Mouse (Mus musculus) forebrain, embryonic 16.5 days (tissue): Measurements from ENCODE around the gene Agtr1a. TPM values are rescaled to one million over a fixed set of nuclear protein-coding genes. Genes with fewer than 3 reads are reported as not detected.

ENCODE experiments used
- ATAC-seq: fragments of 200-750 bp; cut with Nextera tagmentation; 2 replicates; pipeline ENCODE4 v1.8.0; 2017; ENCODE audit warnings: mild to moderate bottlenecking, moderate library complexity
- H3K27ac ChIP-seq: fragments of 300-500 bp; sonication (generic); 2 replicates; pipeline ENCODE4 v1.5.1; 2014; ENCODE audit warnings: low read length, control low read depth
- H3K27me3 ChIP-seq: fragments of 300-500 bp; sonication (generic); replicated peaks from 2 replicates; pipeline ENCODE4 v1.6.1; 2014; ENCODE audit warnings: low read length; ENCODE audit not compliant: control insufficient read depth, insufficient read depth
- H3K36me3 ChIP-seq: fragments of 300-500 bp; sonication (generic); 2 replicates; pipeline ENCODE4 v1.6.1; 2014; ENCODE audit not compliant: control insufficient read depth, insufficient read depth
- H3K4me1 ChIP-seq: fragments of 300-500 bp; sonication (generic); replicated peaks from 2 replicates; pipeline ENCODE4 v1.6.1; 2014; ENCODE audit warnings: low read length; ENCODE audit not compliant: control insufficient read depth, insufficient read depth
- H3K4me2 ChIP-seq: fragments of 300-500 bp; sonication (generic); 2 replicates; pipeline ENCODE4 v1.6.1; 2014; ENCODE audit warnings: mild to moderate bottlenecking, low read length, control low read depth
- H3K4me3 ChIP-seq: fragments of 300-500 bp; sonication (generic); replicated peaks from 2 replicates; pipeline ENCODE4 v1.5.1; 2014; ENCODE audit warnings: mild to moderate bottlenecking, low read length, control low read depth
- H3K9ac ChIP-seq: fragments of 300-500 bp; sonication (generic); replicated peaks from 2 replicates; pipeline ENCODE4 v1.6.1; 2014; ENCODE audit warnings: low read depth, low read length, control low read depth
- H3K9me3 ChIP-seq: fragments of 300-500 bp; sonication (generic); 2 replicates; pipeline ENCODE4 v1.6.1; 2016; ENCODE audit warnings: low read length; ENCODE audit not compliant: control insufficient read depth
- WGBS: fragments of 180-500 bp; shearing (Covaris S2); extraction: QIAGEN DNeasy Blood & Tissue Kit; methylation state at CpG from one replicate; pipeline ENCODE4 v1.1.7; 2014; 5-methylcytosine and 5-hydroxymethylcytosine counted together
- polyA plus RNA-seq: library from polyadenylated mRNA; unstranded; fragments of >200 nt; fragmentation: Nextera tagmentation; extraction: Ambion mirVana; gene quantifications from 2 replicates; pipeline ENCODE4 v1.2.1, GENCODE M21; 2015

The Agtr1a gene
- polyA plus RNA-seq, 1 experiment from 2014 or later = 0.91 TPM

GRCm38 (mm10) chr13:30378868-30379267 lies 42.6 kb downstream of the Agtr1a start:
- H3K27ac ChIP-seq = no peak overlapping the region
- WGBS = 90% methylated on average over 5 of the region's 5 CpGs
- H3K9me3 ChIP-seq = no peaks in the 10 kb centered on the region
- no peaks in the 10 kb centered on the region for H3K27me3 ChIP-seq
- H3K9ac ChIP-seq = no peak overlapping the region
- no peak overlapping the region for H3K4me2 ChIP-seq
- ATAC-seq = no peak
- no peaks in the 10 kb centered on the region for H3K4me1 ChIP-seq
- no peaks in the 10 kb centered on the region for H3K36me3 ChIP-seq
- H3K4me3 ChIP-seq = no peak overlapping the region

GRCm38 (mm10) chr13:30385183-30385582 lies 48.9 kb downstream of the Agtr1a start:
- Histone ChIP-seq H3K9me3 (no peaks in the 10 kb centered on the region), H3K4me1 (no peaks in the 10 kb centered on the region), H3K27ac (no peak overlapping the region), H3K4me2 (no peak overlapping the region), H3K4me3 (no peak overlapping the region), H3K36me3 (no peaks in the 10 kb centered on the region), H3K9ac (no peak overlapping the region), H3K27me3 (no peaks in the 10 kb centered on the region)
- 93% methylated on average over 6 of the region's 6 CpGs for WGBS
- no peak for ATAC-seq

DNA sequence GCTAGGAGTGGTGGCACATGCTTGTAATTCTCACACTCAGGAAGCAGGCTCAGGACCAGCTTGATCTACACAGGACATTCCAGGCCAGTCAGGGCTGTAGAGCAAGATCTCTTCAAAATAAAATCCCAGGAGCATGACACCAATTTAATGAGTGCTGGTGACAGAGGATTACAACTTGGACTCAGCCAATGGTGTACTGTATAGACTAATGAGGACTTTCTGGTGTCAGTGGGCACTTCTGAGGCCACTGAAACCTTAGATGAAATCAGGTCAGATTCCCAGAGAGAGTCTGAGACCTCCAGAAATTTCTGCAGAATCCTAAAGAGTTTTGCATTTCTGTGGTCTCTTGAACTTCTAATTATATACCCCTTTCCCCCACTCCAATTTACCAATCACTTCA lies 57.9 kb downstream of the Agtr1a start:
- Histone ChIP-seq H3K27me3 (no peaks in the 10 kb centered on the region), H3K4me2 (no peak overlapping the region), H3K27ac (no peak overlapping the region), H3K9me3 (no peaks in the 10 kb centered on the region), H3K36me3 (no peaks in the 10 kb centered on the region), H3K9ac (no peak overlapping the region), H3K4me3 (no peak overlapping the region), H3K4me1 (no peaks in the 10 kb centered on the region)
- no peak for ATAC-seq

GRCm38 (mm10) chr13:30396431-30396830 lies 60.2 kb downstream of the Agtr1a start:
- 87% methylated on average over 3 of the region's 3 CpGs for WGBS
- no peak overlapping the region for H3K9ac ChIP-seq
- H3K9me3 ChIP-seq = no peaks in the 10 kb centered on the region
- no peak overlapping the region for H3K4me2 ChIP-seq
- no peaks in the 10 kb centered on the region for H3K36me3 ChIP-seq
- H3K27ac ChIP-seq = no peak overlapping the region
- H3K4me3 ChIP-seq = no peak overlapping the region
- H3K4me1 ChIP-seq = no peaks in the 10 kb centered on the region
- H3K27me3 ChIP-seq = no peaks in the 10 kb centered on the region
- ATAC-seq = no peak

DNA sequence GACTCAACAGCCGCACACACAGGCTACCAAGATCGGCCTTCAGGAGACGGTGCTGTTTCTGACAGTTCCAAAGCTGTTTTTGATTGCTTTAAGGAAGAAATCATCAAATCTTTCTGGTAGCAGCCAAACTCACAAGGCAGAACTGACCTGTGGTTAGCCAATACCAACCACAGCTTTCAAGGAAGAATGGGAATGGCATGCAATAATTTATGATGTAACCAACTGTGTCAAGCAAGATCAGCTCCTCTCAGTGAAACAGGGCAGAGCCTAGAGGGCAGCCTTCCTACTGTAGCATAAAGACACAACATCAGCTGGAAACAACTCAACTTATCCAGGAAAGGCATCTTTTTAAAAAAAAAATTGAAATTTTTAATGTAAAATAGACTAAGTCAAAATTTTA lies 62.6 kb downstream of the Agtr1a start:
- Histone ChIP-seq H3K27me3 (no peaks in the 10 kb centered on the region), H3K4me1 (no peaks in the 10 kb centered on the region), H3K4me3 (no peak overlapping the region), H3K9ac (no peak overlapping the region), H3K27ac (no peak overlapping the region), H3K4me2 (no peak overlapping the region), H3K9me3 (no peaks in the 10 kb centered on the region), H3K36me3 (no peaks in the 10 kb centered on the region)
- WGBS = 93% methylated on average over 3 of the region's 3 CpGs
- no peak for ATAC-seq

- Histone ChIP-seq H3K4me1 (no peaks in the 10 kb centered on the region), H3K27ac (no peak overlapping the region), H3K4me2 (no peak overlapping the region), H3K9me3 (no peaks in the 10 kb centered on the region), H3K27me3 (no peaks in the 10 kb centered on the region), H3K36me3 (no peaks in the 10 kb centered on the region), H3K9ac (no peak overlapping the region), H3K4me3 (no peak overlapping the region)
- WGBS = 18% methylated on average over 8 of the region's 8 CpGs
- ATAC-seq = no peak
Observed at GRCm38 (mm10) chr13:30400621-30401020, 64.4 kb downstream of the Agtr1a start.

DNA sequence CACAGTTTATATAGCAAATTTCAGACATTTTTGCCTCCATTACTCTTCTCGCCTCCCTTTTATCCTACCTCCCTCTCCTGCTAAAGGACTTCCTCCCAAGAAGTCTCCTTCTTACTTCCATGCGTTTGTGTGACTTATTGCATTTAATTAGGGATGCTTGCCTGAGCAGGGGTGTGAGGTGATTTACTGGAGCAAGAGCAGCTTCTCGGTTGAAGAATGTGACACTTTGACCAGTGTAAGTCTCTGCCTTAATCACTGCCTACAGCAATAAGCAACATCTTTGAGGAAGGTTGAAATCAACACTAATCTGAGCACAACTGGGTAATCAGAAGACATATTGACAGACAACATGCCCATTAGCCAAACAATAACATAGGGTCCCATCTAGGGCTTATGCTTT lies 67.6 kb downstream of the Agtr1a start:
- Histone ChIP-seq H3K9ac (no peak overlapping the region), H3K9me3 (no peaks in the 10 kb centered on the region; the same call in 1 of the 2 replicates), H3K36me3 (no peaks in the 10 kb centered on the region), H3K4me2 (no peak overlapping the region), H3K4me3 (no peak overlapping the region), H3K27ac (no peak overlapping the region), H3K27me3 (no peaks in the 10 kb centered on the region), H3K4me1 (no peaks in the 10 kb centered on the region)
- no peak for ATAC-seq
- 79% methylated on average over 3 of the region's 3 CpGs for WGBS

GRCm38 (mm10) chr13:30418611-30419010 lies 82.4 kb downstream of the Agtr1a start:
- 82% methylated on average over 5 of the region's 5 CpGs for WGBS
- no peak overlapping the region for H3K9ac ChIP-seq
- H3K4me1 ChIP-seq = no peaks in the 10 kb centered on the region
- H3K27me3 ChIP-seq = no peaks in the 10 kb centered on the region
- H3K4me2 ChIP-seq = no peak overlapping the region
- no peaks in the 10 kb centered on the region for H3K36me3 ChIP-seq
- ATAC-seq = no peak
- H3K27ac ChIP-seq = no peak overlapping the region
- no peak overlapping the region for H3K4me3 ChIP-seq
- H3K9me3 ChIP-seq = no peaks in the 10 kb centered on the region

DNA sequence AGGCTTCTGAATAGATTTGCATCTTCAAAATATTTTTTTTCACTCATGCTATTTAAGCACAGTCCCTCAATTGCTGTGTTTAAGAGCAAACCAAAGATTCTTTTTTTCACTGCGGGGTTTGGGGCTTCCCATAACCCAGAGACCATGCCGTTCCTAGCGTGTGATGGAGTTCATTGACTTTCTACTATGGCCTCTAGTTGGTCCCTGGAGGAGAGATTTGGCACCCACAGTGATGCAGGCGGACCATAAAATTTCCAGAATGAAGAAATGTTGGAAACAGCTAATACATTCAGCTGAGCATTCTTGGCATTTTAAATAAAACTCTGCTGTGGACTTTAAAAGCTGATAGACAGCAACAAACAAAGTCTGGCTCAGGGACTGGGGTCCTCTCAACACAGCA lies 90.8 kb downstream of the Agtr1a start:
- Histone ChIP-seq H3K27ac (no peak overlapping the region), H3K27me3 (no peaks in the 10 kb centered on the region), H3K36me3 (no peaks in the 10 kb centered on the region), H3K9me3 (no peaks in the 10 kb centered on the region), H3K4me3 (no peak overlapping the region), H3K4me2 (no peak overlapping the region), H3K9ac (no peak overlapping the region), H3K4me1 (no peaks in the 10 kb centered on the region)
- ATAC-seq = no peak
- WGBS = 89% methylated on average over 4 of the region's 4 CpGs

- no peaks in the 10 kb centered on the region for H3K9me3 ChIP-seq
- H3K27me3 ChIP-seq = no peaks in the 10 kb centered on the region
- H3K4me1 ChIP-seq = no peaks in the 10 kb centered on the region
- ATAC-seq = no peak
- H3K36me3 ChIP-seq = no peaks in the 10 kb centered on the region
- H3K27ac ChIP-seq = no peak overlapping the region
- H3K4me3 ChIP-seq = no peak overlapping the region
- no peak overlapping the region for H3K9ac ChIP-seq
- WGBS = 94% methylated on average over 1 of the region's 1 CpGs
- no peak overlapping the region for H3K4me2 ChIP-seq
Observed at GRCm38 (mm10) chr13:30427436-30427835, 91.2 kb downstream of the Agtr1a start.
